Mouse (Mus musculus) layer of hippocampus, postnatal 10 days (tissue): ENCODE measurements around the gene Tnnt2. TPM values are rescaled to one million over a fixed set of nuclear protein-coding genes. Genes with fewer than 3 reads are reported as not detected.

Experiments used
- DNase-seq, 2 experiments: peaks; one replicate each; pipeline ENCODE4 v3.0.0; 2021; ENCODE audit warnings: low spot score in 2 of 2
- total RNA-seq, 2 experiments: library from RNA; stranded (reverse); gene quantifications; 2 replicates each; pipeline ENCODE4 v1.2.3; 2021

Gene Tnnt2
- total RNA-seq, 2 experiments from 2014 or later, result 0.42 to 1.7 TPM

DNA sequence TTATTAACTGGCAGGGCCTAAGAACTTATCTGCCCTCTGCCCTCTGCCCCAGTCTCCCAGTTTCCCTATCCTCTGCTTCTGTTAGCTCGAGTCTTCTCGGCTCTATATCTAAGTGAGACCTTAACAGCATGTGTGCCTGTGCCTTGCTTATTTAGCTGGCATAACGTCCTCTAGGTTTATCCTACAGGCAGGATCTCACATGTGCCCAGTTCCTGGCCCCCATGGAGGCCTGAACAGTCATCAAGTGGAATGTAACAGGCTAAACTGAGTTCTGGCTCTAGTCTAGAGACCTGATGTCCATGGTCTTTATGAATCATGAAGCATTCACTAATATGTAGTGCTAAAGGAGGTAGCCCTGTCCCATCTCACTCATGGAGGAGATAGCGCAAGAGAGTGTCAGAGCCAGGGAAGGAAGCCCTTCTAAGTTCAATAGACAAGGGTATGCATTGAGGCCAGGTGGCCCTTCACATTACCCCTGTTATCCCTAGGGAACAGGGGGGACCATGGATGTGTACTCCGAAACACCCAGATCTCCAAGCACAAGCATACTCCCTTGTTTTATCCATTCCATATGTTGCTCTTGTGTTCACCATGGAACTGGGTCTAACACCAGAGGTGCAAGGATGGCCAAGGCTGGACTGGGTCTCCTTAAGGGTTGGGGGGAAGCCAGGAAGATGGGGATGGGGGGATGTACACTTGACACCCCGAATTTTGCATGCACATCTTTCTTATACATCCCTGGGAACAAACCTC is 18.6 kb downstream of the Tnnt2 start:
- DNase-seq, result no peak

GRCm38 (mm10) chr1:135855344-135855687 is 19.2 kb downstream of the Tnnt2 start:
- DNase-seq, result no peak

DNA sequence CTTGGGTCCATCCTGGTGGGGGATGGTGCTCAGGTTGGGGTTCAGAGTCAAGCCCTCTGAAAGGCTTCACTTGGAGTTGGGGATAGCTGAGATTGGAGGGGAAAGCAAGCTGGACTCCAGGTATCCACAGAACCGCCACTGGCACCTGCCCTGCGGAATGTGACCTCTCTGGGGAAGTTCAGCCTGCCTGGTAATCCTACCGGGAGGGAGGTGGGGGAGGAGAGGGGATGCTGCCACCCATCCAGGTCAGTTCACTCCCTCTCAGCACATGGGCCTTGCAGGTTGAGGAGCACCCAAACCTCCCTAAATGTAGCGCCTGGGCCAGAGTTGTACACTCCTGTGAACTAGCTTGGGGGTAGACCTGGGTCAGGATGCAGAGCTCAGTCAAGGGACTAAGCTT is 19.9 kb downstream of the Tnnt2 start:
- DNase-seq, result no peak

DNA sequence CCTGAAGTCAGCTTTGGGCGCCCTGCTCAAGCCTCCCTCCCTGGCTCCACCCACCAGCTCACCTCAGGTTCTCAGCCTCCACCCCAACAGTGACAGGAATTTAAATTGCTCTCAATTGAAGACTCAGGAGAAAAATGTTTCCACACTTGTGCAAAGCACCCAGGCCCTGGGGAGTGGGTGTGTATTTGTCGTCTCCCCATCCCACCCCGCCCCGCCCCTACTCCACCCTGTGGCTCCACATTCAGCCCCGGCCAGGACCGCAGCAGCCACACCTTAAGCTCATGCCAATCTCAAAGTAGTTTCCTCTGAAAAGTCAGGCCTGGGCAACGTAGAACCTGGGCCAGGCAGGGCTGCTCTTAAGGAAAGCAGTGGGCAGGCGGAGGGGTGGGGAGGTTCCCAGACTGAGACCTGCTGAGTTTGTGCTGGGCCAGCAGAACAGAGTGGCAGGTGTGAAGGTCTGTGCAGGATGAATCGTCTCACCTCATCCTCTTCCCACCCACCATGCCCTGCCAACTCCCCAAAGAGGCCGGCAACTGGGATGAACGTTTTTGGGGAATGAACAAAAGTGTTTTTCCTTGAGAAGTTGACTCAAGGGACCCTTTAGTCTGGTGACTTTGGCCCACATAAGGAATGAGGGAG is 21.1 kb downstream of the Tnnt2 start:
- DNase-seq, result no peak

DNA sequence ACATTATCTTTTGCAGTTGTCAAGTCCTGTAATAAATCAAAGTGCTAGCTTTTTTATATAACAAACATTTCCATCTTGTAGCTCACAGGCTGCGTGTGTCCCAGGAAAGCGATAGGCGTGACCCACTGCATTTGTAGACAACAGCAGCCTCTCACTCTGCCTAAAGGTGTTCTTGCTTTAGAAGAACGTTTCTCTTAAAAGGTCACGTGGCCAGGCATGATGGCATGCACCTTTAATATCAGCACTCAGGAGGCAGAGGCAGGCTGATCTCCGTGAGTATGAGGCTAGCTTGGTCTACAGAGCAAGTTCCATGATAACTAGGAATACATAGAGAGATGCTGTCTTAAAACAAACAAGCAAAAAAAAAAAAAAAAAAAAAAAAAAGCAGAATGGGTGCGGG is 22.4 kb downstream of the Tnnt2 start:
- DNase-seq, result no peak

DNA sequence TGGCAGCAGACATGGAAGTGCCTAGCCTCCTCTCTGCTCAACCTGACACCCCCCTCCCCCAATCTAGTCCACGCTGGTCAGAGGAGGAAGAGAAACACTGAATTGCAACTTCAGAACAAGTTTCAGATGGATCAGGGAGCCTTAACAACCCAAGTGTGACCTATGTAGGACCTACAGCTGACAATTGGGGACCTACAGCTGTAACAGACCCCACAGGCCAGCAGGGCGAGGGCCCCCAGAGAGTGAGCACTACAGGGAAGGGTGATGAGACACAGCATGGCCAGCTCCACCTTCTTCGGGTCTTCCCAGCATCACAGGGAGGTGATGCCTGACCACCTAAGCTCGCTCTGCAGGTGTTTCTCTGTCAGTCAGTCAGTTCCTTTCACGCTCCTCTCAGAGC is 24.9 kb downstream of the Tnnt2 start:
- no peak for DNase-seq

- DNase-seq, result no peak
These were observed 25.9 kb downstream of the Tnnt2 start for GRCm38 (mm10) chr1:135861980-135862552.

DNA sequence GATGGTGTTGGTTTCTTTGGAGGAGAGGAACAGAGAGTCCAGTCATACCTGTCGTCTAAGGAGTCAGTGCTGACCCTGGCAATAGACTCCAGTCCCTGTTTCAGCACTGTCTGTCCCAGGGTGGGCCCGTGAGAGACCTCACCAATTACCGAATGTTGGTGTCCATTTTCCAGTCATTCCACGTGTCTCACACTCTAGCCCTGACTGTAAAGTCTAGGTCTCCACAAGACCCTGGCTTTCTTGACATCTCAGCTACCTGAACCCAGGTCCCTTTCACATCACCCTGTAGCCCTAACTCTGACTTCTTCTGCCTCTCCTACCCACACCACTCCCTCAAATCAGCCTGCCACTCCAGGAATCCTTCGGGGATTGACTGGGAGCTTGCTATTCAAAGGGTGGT is 26.4 kb downstream of the Tnnt2 start:
- DNase-seq, result no peak

DNA sequence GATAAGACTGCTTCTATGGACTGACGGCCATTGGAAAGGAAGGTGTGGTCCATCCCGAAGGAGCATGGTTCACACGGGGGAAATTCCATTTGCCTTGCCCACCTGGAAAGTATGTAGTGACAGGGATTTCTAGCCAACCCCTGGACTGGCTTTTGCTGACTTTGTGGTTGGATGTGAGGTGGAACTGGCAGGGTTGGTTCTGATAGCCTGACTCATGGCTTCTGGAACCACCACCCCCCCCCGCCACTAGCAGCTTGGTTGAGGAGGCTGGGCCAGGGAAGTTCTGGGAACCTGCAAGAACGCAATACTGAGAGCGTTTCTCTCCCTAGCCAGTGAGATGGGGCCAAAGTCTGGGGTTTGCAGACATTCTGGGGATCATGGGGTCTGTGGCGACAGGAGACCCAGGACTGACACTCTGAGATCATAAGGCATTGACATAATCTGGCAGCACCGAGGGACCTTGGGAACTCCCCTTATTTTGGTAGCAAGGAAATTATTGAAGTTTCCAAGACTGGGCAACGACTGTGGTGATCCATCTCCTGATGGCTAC is 27.7 kb downstream of the Tnnt2 start:
- DNase-seq, result no peak

GRCm38 (mm10) chr1:135864830-135865229 is 28.7 kb downstream of the Tnnt2 start:
- DNase-seq, result no peak

- DNase-seq, result peak; percentile 90
These were observed 29.5 kb downstream of the Tnnt2 start for GRCm38 (mm10) chr1:135865518-135866194.

- no peak for DNase-seq
These were observed 32.4 kb downstream of the Tnnt2 start for GRCm38 (mm10) chr1:135868570-135868969.

GRCm38 (mm10) chr1:135872991-135873390 is 36.8 kb downstream of the Tnnt2 start:
- no peak for DNase-seq

GRCm38 (mm10) chr1:135877248-135877647 is 41.1 kb downstream of the Tnnt2 start:
- DNase-seq, result no peak

GRCm38 (mm10) chr1:135882385-135883109 is 46.4 kb downstream of the Tnnt2 start:
- DNase-seq, result peak; percentile 59 to 71

- no peak for DNase-seq
These were observed 53.5 kb downstream of the Tnnt2 start for GRCm38 (mm10) chr1:135889461-135890185.

- no peak for DNase-seq
These were observed 55.5 kb downstream of the Tnnt2 start for GRCm38 (mm10) chr1:135891424-135892216.

GRCm38 (mm10) chr1:135892233-135892632 is 56.1 kb downstream of the Tnnt2 start:
- no peak for DNase-seq

DNA sequence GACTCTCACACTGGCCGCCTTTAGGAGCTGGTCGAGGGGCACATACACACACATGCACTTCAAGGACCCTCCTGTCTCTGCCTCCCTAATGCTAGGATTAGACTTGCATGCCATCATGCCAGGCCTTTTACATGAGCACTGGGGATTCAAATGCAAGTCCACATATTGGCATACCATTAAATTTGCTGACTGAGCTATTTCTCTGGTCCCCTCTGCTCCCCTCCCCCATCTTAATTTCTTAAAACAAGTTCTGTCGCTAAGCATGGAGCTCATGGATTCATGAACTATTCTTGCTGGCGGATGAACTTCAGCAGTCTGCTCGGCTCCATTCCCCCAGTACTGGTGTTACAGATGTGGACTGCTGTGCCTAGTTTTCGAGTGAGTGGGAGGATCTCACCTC is 56.6 kb downstream of the Tnnt2 start:
- no peak for DNase-seq

DNA sequence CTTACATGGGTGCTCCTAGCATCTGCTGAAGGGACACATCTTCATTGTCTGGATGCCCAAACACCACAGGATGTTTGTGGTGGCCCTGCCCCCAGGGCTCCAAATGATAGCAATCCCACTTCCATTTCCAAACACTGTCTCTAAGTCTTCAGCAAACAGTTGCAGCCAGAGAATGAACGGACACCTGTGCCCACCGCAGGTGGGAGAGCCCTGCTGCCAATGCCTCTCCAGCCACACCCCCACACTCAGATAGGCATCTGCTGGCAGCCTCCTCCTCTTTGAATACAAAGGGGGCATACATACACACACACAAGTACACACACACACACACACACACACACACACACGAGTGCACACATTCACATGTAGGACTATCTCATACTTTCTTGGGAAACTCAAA is 57.2 kb downstream of the Tnnt2 start:
- DNase-seq, result no peak
